ENCODE assay signal across 8 mouse cellular contexts in genomic region chr1:182520091-182520937, GRCm38 (mm10). TPM values are rescaled to one million over a fixed set of nuclear protein-coding genes. Genes with fewer than 3 reads are reported as not detected.
A peak's percentile ranks its signal among the peaks of the same experiment; 100 is the strongest.
DNase-seq lines count a peak whose midpoint lies in the region; ATAC-seq and TF ChIP-seq lines count a peak whose summit lies in the region.

No protein-coding gene starts in this region.

- intact Hi-C loops in left cerebral cortex, adult 2 months (cut with DNase I): no loop called here

- WGBS in hindbrain, postnatal 0 days: 32% methylated on average over 14 of the region's 14 CpGs
- WGBS in lung, embryonic 16.5 days: 21% methylated on average over 14 of the region's 14 CpGs
- 47% methylated on average over 14 of the region's 14 CpGs for WGBS in cerebellum, adult 2 months

- H3K4me3 ChIP-seq in hindbrain, postnatal 0 days (ENCODE audit: low read length): no peak overlapping the region
- 0 out of 2 replicates have a peak overlapping the region, but pooled peaks have one; percentile 3 for H3K4me3 ChIP-seq in lung, embryonic 16.5 days (ENCODE audit: low read length)
- H3K4me3 ChIP-seq in left cerebral cortex, adult 2 months: no peak overlapping the region
- no peak overlapping the region for H3K4me3 ChIP-seq in cerebellum, adult 2 months (replicated peaks; ENCODE audit: insufficient read depth, low read depth, low read length)

- no peak for TF ChIP-seq CTCF in hindbrain, postnatal 0 days (IDR thresholded peaks at IDR 0.05; ENCODE audit: low read depth)
- TF ChIP-seq CTCF in left cerebral cortex, adult 2 months (IDR thresholded peaks at IDR 0.05): no peak
- TF ChIP-seq CTCF in cerebellum, adult 2 months (IDR thresholded peaks at IDR 0.05; ENCODE audit: borderline replicate concordance, insufficient read depth, low read depth, low read length): no peak

- H3K27ac ChIP-seq in hindbrain, postnatal 0 days: peak overlapping the region; percentile 15; the same call in 1 of the 2 replicates
- peak overlapping the region; percentile 86 for H3K27ac ChIP-seq in lung, embryonic 16.5 days (ENCODE audit: low read length)
- H3K27ac ChIP-seq in left cerebral cortex, adult 2 months: no peak overlapping the region
- no peak overlapping the region for H3K27ac ChIP-seq in cerebellum, adult 2 months (ENCODE audit: insufficient read depth, low read length)

- no peaks in the 10 kb centered on the region; the same call in 1 of the 2 replicates for H3K27me3 ChIP-seq in hindbrain, postnatal 0 days (ENCODE audit: insufficient read depth, low read length)
- no peaks in the 10 kb centered on the region for H3K27me3 ChIP-seq in lung, embryonic 16.5 days (ENCODE audit: control insufficient read depth, insufficient read depth, low read depth, low read length)
- no peaks in the 10 kb centered on the region for H3K27me3 ChIP-seq in cerebellum, adult 2 months (ENCODE audit: control insufficient read depth, insufficient read depth, low read length)

- H3K9me3 ChIP-seq in hindbrain, postnatal 0 days (ENCODE audit: low read length): no peaks in the 10 kb centered on the region
- no peaks in the 10 kb centered on the region for H3K9me3 ChIP-seq in lung, embryonic 16.5 days (ENCODE audit: control insufficient read depth, low read length)

- no peak for TF ChIP-seq POLR2A in cerebellum, adult 2 months (IDR thresholded peaks at IDR 0.05; ENCODE audit: borderline replicate concordance, insufficient read depth, low read length)

- H3K4me2 ChIP-seq in hindbrain, postnatal 0 days (ENCODE audit: low read depth, low read length): no peak overlapping the region
- H3K4me2 ChIP-seq in lung, embryonic 16.5 days (ENCODE audit: low read depth, low read length): peak overlapping the region; percentile 44

- ATAC-seq in hindbrain, postnatal 0 days: peak; percentile 28; the same call in 1 of the 2 replicates
- peak; percentile 64 for ATAC-seq in lung, embryonic 16.5 days (ENCODE audit: low read depth)

- DNase-seq in 3T3-L1 (ENCODE audit: low read depth, low spot score) (peak; percentile 100), NIH3T3 (ENCODE audit: low read depth) (peak; percentile 99)
- peak; percentile 77 to 78 for DNase-seq in gastrocnemius, adult 8-10 months (ENCODE audit: low spot score in 2 of 2)
- peak; percentile 39 for DNase-seq in hindbrain, postnatal 0 days (ENCODE audit: low spot score)
- peak; percentile 22 for DNase-seq in spleen, adult 12 weeks (ENCODE audit: low spot score)
- no peak for DNase-seq in left cerebral cortex, adult 2 months (ENCODE audit: extremely low spot score in 1 of 2, low spot score in 2 of 2)
- DNase-seq in cerebellum, adult 2 months: no peak

- no peak overlapping the region for H3K9ac ChIP-seq in hindbrain, postnatal 0 days (replicated peaks; ENCODE audit: low read length)
- H3K9ac ChIP-seq in lung, embryonic 16.5 days (ENCODE audit: low read length): peak overlapping the region; percentile 29

- peaks cover 8% of the 10 kb centered on the region for H3K4me1 ChIP-seq in hindbrain, postnatal 0 days (ENCODE audit: insufficient read depth, low read length)
- H3K4me1 ChIP-seq in lung, embryonic 16.5 days (replicated peaks; ENCODE audit: control insufficient read depth, insufficient read depth, low read length): peaks cover 31% of the 10 kb centered on the region
- no peaks in the 10 kb centered on the region for H3K4me1 ChIP-seq in cerebellum, adult 2 months (ENCODE audit: control insufficient read depth, insufficient read depth, low read length)

- no peaks in the 10 kb centered on the region for H3K36me3 ChIP-seq in hindbrain, postnatal 0 days (ENCODE audit: insufficient read depth, low read length)
- H3K36me3 ChIP-seq in lung, embryonic 16.5 days (ENCODE audit: control insufficient read depth, insufficient read depth, low read length): no peaks in the 10 kb centered on the region

RNA-seq across cellular contexts. Expression of gene Capn2, which starts 2.9 kb away (rescaled TPM):
- total RNA-seq in gastrocnemius, adult 8-10 months (2022): 10 to 100 TPM; 46.6 to 49.7 (median 47.6) TPM
- 79.7 and 87.2 TPM in 2 replicates for total RNA-seq in hindbrain, postnatal 0 days (2014; rRNA removed)
- polyA plus RNA-seq in hindbrain, postnatal 0 days (2015; fragmentation: Nextera tagmentation; extraction: Ambion mirVana): 82.2 and 83.7 TPM in 2 replicates
- polyA plus RNA-seq in lung, embryonic 16.5 days (2015; fragmentation: Nextera tagmentation; extraction: Ambion mirVana): 127 and 136 TPM in 2 replicates
- total RNA-seq in left cerebral cortex, adult 2 months (2021): 10 to 100 TPM; 61.2 to 63.7 TPM
- 82.6 and 86.9 TPM in 2 replicates for polyA plus RNA-seq in cerebellum, adult 2 months (2012; rRNA removed)

RNA-seq across cellular contexts. Expression of gene Capn8, which starts 44.5 kb away (rescaled TPM):
- not detected for total RNA-seq in gastrocnemius, adult 8-10 months (2022)
- not detected in 2 replicates for total RNA-seq in hindbrain, postnatal 0 days (2014; rRNA removed)
- not detected in 2 replicates for polyA plus RNA-seq in hindbrain, postnatal 0 days (2015; fragmentation: Nextera tagmentation; extraction: Ambion mirVana)
- polyA plus RNA-seq in lung, embryonic 16.5 days (2015; fragmentation: Nextera tagmentation; extraction: Ambion mirVana): 0.06 TPM in 1 of 2 replicates, not detected in the other
- total RNA-seq in left cerebral cortex, adult 2 months (2021): not detected
- 0.03 and 0.08 TPM in 2 replicates for polyA plus RNA-seq in cerebellum, adult 2 months (2012; rRNA removed)

Comparison
In these comparisons a context has a peak if more than half of its experiments do, and no peak if none do; other contexts are left out.
1. DNase-seq: peak in 3T3-L1 (single experiment), NIH3T3 (single experiment), gastrocnemius, adult 8-10 months (2 of 2), hindbrain, postnatal 0 days (single experiment) and spleen, adult 12 weeks (single experiment); none in left cerebral cortex, adult 2 months (0 of 2) and cerebellum, adult 2 months (0 of 2).
2. H3K27ac ChIP-seq: peak in hindbrain, postnatal 0 days (single experiment) and lung, embryonic 16.5 days (single experiment); none in left cerebral cortex, adult 2 months (single experiment) and cerebellum, adult 2 months (single experiment).